Mouse (Mus musculus): ENCODE data around the gene D6Wsu163e.

Gene D6Wsu163e

GRCm38 (mm10) chr6:127010021-127010420 is 70.3 kb downstream of the D6Wsu163e start:
- DNase-seq, result no peak

GRCm38 (mm10) chr6:127011947-127012535 is 72.3 kb downstream of the D6Wsu163e start:
- no peak for DNase-seq

GRCm38 (mm10) chr6:127014906-127015770 is 75.4 kb downstream of the D6Wsu163e start, which contains the start of gene Fgf6:
TSS of gene Fgf6 (plus strand) at chr6:127015586.
- no peak for DNase-seq

- DNase-seq, result no peak
Observed at GRCm38 (mm10) chr6:127019254-127019653, 79.5 kb downstream of the D6Wsu163e start.

- no peak for DNase-seq
Observed at GRCm38 (mm10) chr6:127020431-127020830, 80.7 kb downstream of the D6Wsu163e start.

- no peak for DNase-seq
Observed at GRCm38 (mm10) chr6:127024836-127025235, 85.1 kb downstream of the D6Wsu163e start.

All from lung, postnatal 36 days (tissue).